Mouse (Mus musculus) thymus, adult 2 months (tissue): ENCODE data around the gene 9930022D16Rik.

ENCODE experiments used
- CTCF ChIP-seq: fragments of 200-500 bp; IDR thresholded peaks from 2 replicates; pipeline ENCODE4 v1.5.1; 2012; ENCODE audit warnings: mild to moderate bottlenecking, control low read depth, low read length, moderate library complexity, borderline replicate concordance; ENCODE audit not compliant: control insufficient read depth, poor library complexity, insufficient read depth; ENCODE audit errors: extremely low read depth
- POLR2A ChIP-seq: fragments of 200-500 bp; IDR thresholded peaks from 2 replicates; pipeline ENCODE4 v1.6.1; 2012; ENCODE audit warnings: mild to moderate bottlenecking, low read length, control low read depth, moderate library complexity; ENCODE audit not compliant: control insufficient read depth, poor library complexity, insufficient read depth; ENCODE audit errors: extremely low read depth

DNA sequence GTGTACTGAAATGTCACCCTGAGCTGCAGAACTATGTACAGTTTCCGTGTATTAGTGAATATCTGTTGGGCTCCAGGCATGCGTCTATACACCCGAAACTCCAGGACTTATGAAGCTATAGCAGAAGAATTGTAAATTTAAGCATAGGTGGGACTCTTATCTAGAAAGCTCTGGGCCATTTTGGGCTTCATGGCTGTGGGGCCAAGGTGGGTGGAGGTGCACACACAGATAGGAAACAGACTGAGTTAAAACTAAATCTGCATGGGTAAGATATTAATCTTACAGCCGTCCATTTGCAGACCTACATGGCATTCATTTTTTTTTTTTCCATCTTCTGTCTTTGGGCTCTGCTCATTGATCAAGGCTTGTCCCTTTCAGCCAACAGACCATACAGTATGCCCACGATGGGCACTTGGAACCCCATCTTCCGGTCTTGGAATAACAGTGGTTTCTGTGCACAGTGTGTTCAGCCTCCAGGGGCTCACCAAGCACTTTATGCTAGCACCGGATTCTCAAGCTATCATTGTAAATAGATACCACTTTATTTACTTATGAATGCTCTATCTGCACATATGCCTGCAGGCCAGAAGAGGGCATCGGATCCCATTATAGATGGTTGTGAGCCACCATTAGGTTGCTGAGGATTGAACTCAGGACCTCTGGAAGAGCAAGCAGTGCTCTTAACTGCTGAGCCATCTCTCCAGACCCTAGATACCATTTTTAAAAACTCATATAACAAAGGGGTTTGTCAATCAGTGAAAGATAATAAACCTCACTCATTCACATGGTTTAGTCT lies 29.9 kb downstream of the 9930022D16Rik start:
- TF ChIP-seq CTCF (no peak), POLR2A (no peak)
